Mouse (Mus musculus) liver, embryonic 14.5 days (tissue): ENCODE data around the gene Nlrc3. TPM values are rescaled to one million over a fixed set of nuclear protein-coding genes. Genes with fewer than 3 reads are reported as not detected.

Source experiments
- ATAC-seq: fragments of 200-750 bp; cut with Nextera tagmentation; 2 replicates; pipeline ENCODE4 v1.8.0; 2017; ENCODE audit warnings: moderate number of reproducible peaks, mild to moderate bottlenecking, moderate library complexity; ENCODE audit not compliant: insufficient read depth
- DNase-seq, 3 experiments: peaks; one replicate each; pipeline ENCODE4 v3.0.0-alpha.2; 2012 to 2013; ENCODE audit warnings: low read depth in 3 of 3, low spot score in 3 of 3
- H3K27ac ChIP-seq: fragments of 300-500 bp; sonication (generic); 2 replicates; pipeline ENCODE4 v1.5.1; 2014; ENCODE audit warnings: moderate library complexity, mild to moderate bottlenecking, control low read depth, inconsistent platforms
- H3K27me3 ChIP-seq: fragments of 300-500 bp; sonication (generic); 2 replicates; pipeline ENCODE4 v1.6.1; 2014; ENCODE audit warnings: mild to moderate bottlenecking, low read length, moderate library complexity; ENCODE audit not compliant: control insufficient read depth, insufficient read depth
- H3K36me3 ChIP-seq: fragments of 300-500 bp; sonication (generic); replicated peaks from 2 replicates; pipeline ENCODE4 v1.6.1; 2014; ENCODE audit warnings: low read depth; ENCODE audit not compliant: control insufficient read depth, insufficient read depth
- H3K4me1 ChIP-seq, 2 experiments: fragments of 200-500 bp in 1 of 2; fragments of 300-500 bp in 1 of 2; sonication (generic) in 1 of 2; replicated peaks; 2 replicates each; pipeline ENCODE4 v1.6.1; 2012 to 2014; ENCODE audit warnings: antibody characterized with exemption in 1 of 2, inconsistent platforms in 1 of 2, low read length in 1 of 2; ENCODE audit not compliant: control insufficient read depth in 2 of 2, insufficient read depth in 2 of 2
- H3K4me2 ChIP-seq: fragments of 300-500 bp; sonication (generic); 2 replicates; pipeline ENCODE4 v1.6.1; 2014; ENCODE audit warnings: low read depth, mild to moderate bottlenecking, control low read depth, moderate library complexity
- H3K4me3 ChIP-seq, 2 experiments: fragments of 200-500 bp in 1 of 2; fragments of 300-500 bp in 1 of 2; sonication (generic) in 1 of 2; 2 replicates each; pipeline ENCODE4 v1.5.1; 2012 to 2014; ENCODE audit warnings: low read depth in 2 of 2, low read length in 2 of 2, mild to moderate bottlenecking in 2 of 2, control low read depth in 1 of 2, inconsistent platforms in 1 of 2, moderate library complexity in 1 of 2; ENCODE audit not compliant: insufficient read depth in 1 of 2
- H3K9ac ChIP-seq: fragments of 300-500 bp; sonication (generic); replicated peaks from 2 replicates; pipeline ENCODE4 v1.6.1; 2014; ENCODE audit warnings: mild to moderate bottlenecking, control low read depth, moderate library complexity
- H3K9me3 ChIP-seq: fragments of 300-500 bp; sonication (generic); 2 replicates; pipeline ENCODE4 v1.6.1; 2016; ENCODE audit warnings: low read length, mixed read lengths; ENCODE audit not compliant: control insufficient read depth
- CTCF ChIP-seq: IDR thresholded peaks from 2 replicates; pipeline ENCODE4 v1.5.1; 2016; ENCODE audit warnings: antibody characterized with exemption, low read depth, control low read depth
- EP300 ChIP-seq: IDR thresholded peaks from 2 replicates; pipeline ENCODE4 v1.6.1; 2016; ENCODE audit warnings: antibody characterized with exemption, low read depth
- WGBS: fragments of 180-500 bp; shearing (Covaris S2); extraction: QIAGEN DNeasy Blood & Tissue Kit; methylation state at CpG from one replicate; pipeline ENCODE4 v1.1.7; 2014; ENCODE audit not compliant: insufficient replicate concordance; 5-methylcytosine and 5-hydroxymethylcytosine counted together
- polyA plus RNA-seq, 2 experiments: library from polyadenylated mRNA; depleted of rRNA in 1 of 2; stranded (reverse) in 1 of 2; unstranded in 1 of 2; fragments of >200 nt; fragmentation: Nextera tagmentation in 1 of 2; extraction: Ambion mirVana in 1 of 2; gene quantifications; 2 replicates each; pipeline versions ENCODE4 v1.2.1 to v1.2.3; 2012 to 2014

The Nlrc3 gene
- polyA plus RNA-seq, 2 experiments, result 0.09 to 0.33 TPM

- TF ChIP-seq CTCF (no peak), EP300 (no peak)
- Histone ChIP-seq H3K4me2 (no peak overlapping the region), H3K27ac (no peak overlapping the region), H3K27me3 (no peaks in the 10 kb centered on the region), H3K9ac (no peak overlapping the region), H3K4me1 (no peaks in the 10 kb centered on the region), H3K9me3 (no peaks in the 10 kb centered on the region), H3K36me3 (peaks cover 6% of the 10 kb centered on the region), H3K4me3 (no peak overlapping the region)
- DNase-seq, result no peak
- 69% methylated on average over 3 of the region's 3 CpGs for WGBS
- ATAC-seq, result no peak
These were observed 52.9 kb downstream of the Nlrc3 start for GRCm38 (mm10) chr16:3923515-3923914.

DNA sequence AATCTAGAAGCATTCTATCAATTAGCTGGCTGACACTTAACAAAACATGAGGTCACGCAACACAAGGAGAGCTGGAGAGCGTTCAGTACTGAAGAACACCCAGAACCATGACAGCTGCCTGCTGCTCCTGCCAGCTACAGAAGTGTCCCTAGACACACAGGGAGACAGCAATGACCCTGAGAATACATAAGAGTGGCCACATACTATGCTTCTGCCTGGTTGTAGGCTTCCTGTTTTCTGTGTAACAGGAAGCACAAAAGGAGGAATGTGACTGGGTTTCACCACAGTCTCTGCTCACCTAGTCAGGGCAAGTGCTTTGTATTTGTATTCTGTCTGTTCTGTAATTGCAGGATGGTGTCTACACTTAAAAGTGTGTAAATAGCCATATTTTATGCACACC, 55.7 kb downstream of the Nlrc3 start:
- WGBS, result 76% methylated on average over 2 of the region's 2 CpGs
- no peaks in the 10 kb centered on the region for H3K4me1 ChIP-seq
- no peak for TF ChIP-seq EP300
- no peak for TF ChIP-seq CTCF

DNA sequence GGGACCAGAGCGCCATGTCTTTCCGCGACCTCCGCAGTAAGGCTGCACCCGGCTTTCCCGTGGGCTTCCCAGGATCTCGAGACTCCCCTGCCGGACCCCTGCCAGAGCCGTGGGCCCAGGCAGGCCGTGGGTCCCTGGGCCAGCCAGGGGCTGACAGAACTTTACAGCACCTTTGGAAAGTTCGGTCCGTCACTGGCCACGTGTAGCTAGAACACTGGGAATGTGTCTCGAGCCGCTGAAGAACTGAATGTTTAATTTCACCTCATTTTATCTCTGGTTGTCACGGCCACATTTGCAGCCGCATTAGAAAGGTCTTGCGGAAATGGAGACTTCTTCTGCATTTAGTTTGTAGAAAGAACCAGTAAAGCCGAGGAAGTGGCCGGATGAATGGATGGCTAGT, 67.3 kb downstream of the Nlrc3 start:
- no peak for ATAC-seq

More for the DNA sequence above, 55.7 kb downstream of the Nlrc3 start:
- Histone ChIP-seq H3K36me3 (peaks cover 6% of the 10 kb centered on the region), H3K9me3 (no peaks in the 10 kb centered on the region), H3K4me2 (no peak overlapping the region), H3K4me3 (no peak overlapping the region), H3K9ac (no peak overlapping the region), H3K27ac (no peak overlapping the region), H3K27me3 (no peaks in the 10 kb centered on the region)
- ATAC-seq (no peak), DNase-seq (no peak)

DNA sequence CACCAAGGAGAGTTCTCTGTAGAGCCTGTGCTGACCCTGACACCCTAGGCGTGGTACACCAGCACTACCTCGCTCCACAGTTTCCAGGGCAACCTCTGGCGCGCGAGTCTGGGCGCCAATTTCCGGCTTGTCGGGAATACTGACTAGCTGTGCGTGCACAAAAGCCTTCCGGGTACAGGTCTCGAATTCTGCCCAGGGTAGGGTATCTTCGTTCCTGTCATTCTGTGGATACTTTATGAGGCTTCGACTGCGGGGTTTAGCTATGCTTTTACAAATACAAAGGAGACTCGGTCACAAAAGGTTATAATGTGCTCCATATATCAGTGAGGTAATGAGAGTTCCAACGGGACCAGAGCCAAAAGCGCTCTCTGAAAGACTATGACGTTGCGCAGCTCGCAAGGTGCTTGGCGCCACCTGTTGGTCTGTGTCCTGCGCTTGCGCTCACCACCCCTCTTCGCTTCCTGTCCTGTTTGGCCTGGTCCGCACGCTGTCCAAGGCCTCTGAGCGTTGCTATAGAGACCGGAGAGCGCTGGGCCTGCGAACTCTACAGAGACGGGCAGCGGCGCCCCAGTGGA, 67.8 kb downstream of the Nlrc3 start, which contains the start of the genes 1700037C18Rik and Cluap1:
Gene 1700037C18Rik, minus strand, starts transcription at position 153 of the 575 bp plus-strand sequence.
Gene Cluap1, plus strand, starts transcription at position 265 of the 575 bp plus-strand sequence.
- H3K27ac ChIP-seq, result peak within 1 kb of the TSS; percentile 39
- H3K27me3 ChIP-seq, result no peaks in the 10 kb centered on the region
- H3K9me3 ChIP-seq, result no peaks in the 10 kb centered on the region
- peak within 1 kb of the TSS; percentile 59 to 87 for H3K4me3 ChIP-seq
- H3K4me1 ChIP-seq, result peaks cover 0 to 5% of the 10 kb centered on the region in 2 experiments; a peak in 2 of 4 replicates
- WGBS, result under 1% methylated on average over 33 of the region's 33 CpGs
- TF ChIP-seq CTCF (peak; percentile 97), EP300 (no peak)
- peak within 1 kb of the TSS; percentile 65 for H3K9ac ChIP-seq
- peak; percentile 97 for ATAC-seq
- H3K36me3 ChIP-seq, result peaks cover 10% of the 10 kb centered on the region
- peak within 1 kb of the TSS; percentile 86 for H3K4me2 ChIP-seq
- DNase-seq, result peak; percentile 85 to 88 (median 85)

More for the DNA sequence above, 67.3 kb downstream of the Nlrc3 start:
- peaks cover 0 to 5% of the 10 kb centered on the region in 2 experiments; a peak in 2 of 4 replicates for H3K4me1 ChIP-seq
- no peaks in the 10 kb centered on the region for H3K27me3 ChIP-seq
- 1% methylated on average over 20 of the region's 20 CpGs for WGBS
- no peak overlapping the region for H3K27ac ChIP-seq
- H3K9ac ChIP-seq, result peak overlapping the region; percentile 65
- DNase-seq, result no peak
- peak overlapping the region; percentile 59 to 87 for H3K4me3 ChIP-seq
- H3K4me2 ChIP-seq, result peak overlapping the region; percentile 86
- no peaks in the 10 kb centered on the region for H3K9me3 ChIP-seq
- peaks cover 8% of the 10 kb centered on the region for H3K36me3 ChIP-seq
- no peak for TF ChIP-seq CTCF
- no peak for TF ChIP-seq EP300

DNA sequence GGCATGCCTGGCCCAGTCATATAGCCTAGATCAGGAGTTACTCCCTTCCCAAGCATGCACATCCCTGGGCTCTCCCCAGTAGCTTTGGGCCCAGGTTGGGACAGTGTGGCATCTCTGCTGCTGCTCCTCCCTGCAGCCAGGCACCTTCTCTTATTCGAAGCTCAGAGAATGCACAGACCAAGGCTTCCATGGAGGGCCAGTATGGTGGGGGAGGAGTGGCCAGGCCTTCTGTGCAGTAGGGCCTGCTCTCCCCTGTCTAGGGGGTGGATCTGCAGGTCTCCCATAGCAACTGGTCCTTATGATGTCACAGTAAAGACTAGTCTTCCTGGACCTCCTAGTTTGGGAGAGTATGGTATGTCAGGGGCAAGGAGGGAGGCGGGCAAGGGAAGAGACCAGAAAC, 69.0 kb downstream of the Nlrc3 start:
- Histone ChIP-seq H3K27ac (no peak overlapping the region), H3K36me3 (peaks cover 3% of the 10 kb centered on the region), H3K4me3 (no peak overlapping the region), H3K4me1 (peaks cover 0 to 5% of the 10 kb centered on the region in 2 experiments; a peak in 2 of 4 replicates), H3K4me2 (no peak overlapping the region), H3K9ac (no peak overlapping the region), H3K9me3 (no peaks in the 10 kb centered on the region), H3K27me3 (no peaks in the 10 kb centered on the region)
- TF ChIP-seq CTCF (no peak), EP300 (no peak)
- DNase-seq (no peak), ATAC-seq (no peak)
- WGBS, result 63% methylated on average over 2 of the region's 2 CpGs
